ENCODE assay signal across 12 mouse cellular contexts in genomic region chr17:24453372-24453771, GRCm38 (mm10). TPM values are rescaled to one million over a fixed set of nuclear protein-coding genes. Genes with fewer than 3 reads are reported as not detected.
A peak's percentile ranks its signal among the peaks of the same experiment; 100 is the strongest.
DNase-seq lines count a peak whose midpoint lies in the region; ATAC-seq and TF ChIP-seq lines count a peak whose summit lies in the region.
"Had no signal": no experiment of that assay in that cellular context is flagged by ENCODE, and none has a peak within 500 bp of the region (broad histone marks: within the 10 kb centered on the region; RNA-seq: fewer than 3 reads in every experiment).

No protein-coding gene starts in this region.

- H3K27ac ChIP-seq in heart, embryonic 13.5 days (replicated peaks), result no peak overlapping the region
- no peak overlapping the region for H3K27ac ChIP-seq in lung, embryonic 16.5 days (ENCODE audit: low read length)
- H3K27ac ChIP-seq in liver, embryonic 13.5 days, result peak overlapping the region; percentile 98
- H3K27ac ChIP-seq in stomach, embryonic 15.5 days, result no peak overlapping the region
- no peak overlapping the region for H3K27ac ChIP-seq in layer of hippocampus, adult 2 months

- peak overlapping the region; percentile 87; the same call in 1 of the 2 replicates for H3K4me3 ChIP-seq in heart, embryonic 13.5 days
- no peak overlapping the region for H3K4me3 ChIP-seq in lung, embryonic 16.5 days (ENCODE audit: low read length)
- peak overlapping the region; percentile 77 for H3K4me3 ChIP-seq in liver, embryonic 13.5 days (replicated peaks)
- H3K4me3 ChIP-seq in stomach, embryonic 15.5 days (replicated peaks), result no peak overlapping the region
- no peak overlapping the region; the same call in 1 of the 2 replicates for H3K4me3 ChIP-seq in layer of hippocampus, adult 2 months

- peak overlapping the region; percentile 80 for H3K4me2 ChIP-seq in heart, embryonic 13.5 days
- peak overlapping the region; percentile 93; the same call in 1 of the 2 replicates for H3K4me2 ChIP-seq in lung, embryonic 16.5 days (ENCODE audit: low read depth, low read length)
- H3K4me2 ChIP-seq in liver, embryonic 13.5 days, result peak overlapping the region; percentile 79
- peak overlapping the region; percentile 69; the same call in 1 of the 2 replicates for H3K4me2 ChIP-seq in stomach, embryonic 15.5 days

- TF ChIP-seq CTCF in layer of hippocampus, adult 2 months (conservative IDR thresholded peaks at IDR 0.05), result no peak

- no peak for ATAC-seq in heart, embryonic 13.5 days (ENCODE audit: extremely low read depth, insufficient number of reproducible peaks, low FRiP score, low TSS enrichment)
- ATAC-seq in lung, embryonic 16.5 days (ENCODE audit: low read depth), result no peak
- ATAC-seq in liver, embryonic 13.5 days (ENCODE audit: low read depth), result no peak
- no peak for ATAC-seq in stomach, embryonic 15.5 days (ENCODE audit: insufficient read depth, low FRiP score, low read depth)
- ATAC-seq: intestine, postnatal 0 days had no signal

- H3K27me3 ChIP-seq in heart, embryonic 13.5 days (replicated peaks), result no peaks in the 10 kb centered on the region
- H3K27me3 ChIP-seq in lung, embryonic 16.5 days (ENCODE audit: control insufficient read depth, insufficient read depth, low read depth, low read length), result no peaks in the 10 kb centered on the region
- no peaks in the 10 kb centered on the region for H3K27me3 ChIP-seq in liver, embryonic 13.5 days
- H3K27me3 ChIP-seq in stomach, embryonic 15.5 days (replicated peaks), result no peaks in the 10 kb centered on the region

- H3K4me1 ChIP-seq in heart, embryonic 13.5 days, result peaks cover 20% of the 10 kb centered on the region
- peaks cover 11% of the 10 kb centered on the region for H3K4me1 ChIP-seq in lung, embryonic 16.5 days (replicated peaks; ENCODE audit: control insufficient read depth, insufficient read depth, low read length)
- peaks cover 31% of the 10 kb centered on the region for H3K4me1 ChIP-seq in liver, embryonic 13.5 days (replicated peaks)
- H3K4me1 ChIP-seq in stomach, embryonic 15.5 days, result peaks cover 15% of the 10 kb centered on the region

- WGBS in heart, embryonic 13.5 days, result 72% methylated on average over 2 of the region's 2 CpGs
- WGBS in lung, embryonic 16.5 days, result 70% methylated on average over 2 of the region's 2 CpGs
- 61% methylated on average over 2 of the region's 2 CpGs for WGBS in liver, embryonic 13.5 days (ENCODE audit: insufficient replicate concordance)
- WGBS in stomach, embryonic 15.5 days, result 66% methylated on average over 2 of the region's 2 CpGs

- intact Hi-C loops in heart, postnatal 25 days (cut with DNase I), result loop anchor here (5.0 kb wide), 1 partner anchor 36 kb away; no protein-coding TSS in a partner anchor

- no peak for DNase-seq in heart, postnatal 25 days (ENCODE audit: low spot score)
- no peak for DNase-seq in lung, postnatal 14 days
- peak; percentile 47 for DNase-seq in liver, embryonic 13.5 days
- no peak for DNase-seq in layer of hippocampus, adult 2 months (ENCODE audit: low spot score in 2 of 2)
- DNase-seq in thymus, postnatal 0 days (ENCODE audit: low spot score), result no peak
- DNase-seq: cerebellum, postnatal 14 days; left cerebral cortex, postnatal 4 days; right cerebral cortex, postnatal 25 days had no signal

- peaks cover 35% of the 10 kb centered on the region for H3K36me3 ChIP-seq in heart, embryonic 13.5 days
- H3K36me3 ChIP-seq in lung, embryonic 16.5 days (ENCODE audit: control insufficient read depth, insufficient read depth, low read length), result peaks cover 13% of the 10 kb centered on the region
- peaks cover 30% of the 10 kb centered on the region for H3K36me3 ChIP-seq in liver, embryonic 13.5 days
- H3K36me3 ChIP-seq in stomach, embryonic 15.5 days, result peaks cover 25% of the 10 kb centered on the region

- H3K9me3 ChIP-seq in heart, embryonic 13.5 days, result no peaks in the 10 kb centered on the region
- H3K9me3 ChIP-seq in lung, embryonic 16.5 days (ENCODE audit: control insufficient read depth, low read length), result no peaks in the 10 kb centered on the region
- no peaks in the 10 kb centered on the region for H3K9me3 ChIP-seq in liver, embryonic 13.5 days (replicated peaks)
- H3K9me3 ChIP-seq in stomach, embryonic 15.5 days, result no peaks in the 10 kb centered on the region

- no peak overlapping the region for H3K9ac ChIP-seq in heart, embryonic 13.5 days
- no peak overlapping the region for H3K9ac ChIP-seq in lung, embryonic 16.5 days (ENCODE audit: low read length)
- H3K9ac ChIP-seq in liver, embryonic 13.5 days, result peak overlapping the region; percentile 94
- H3K9ac ChIP-seq in stomach, embryonic 15.5 days, result no peak overlapping the region

RNA-seq across cellular contexts. Expression of gene Dnase1l2, which starts 10.5 kb away (rescaled TPM):
- polyA plus RNA-seq in heart, embryonic 13.5 days (2015; fragmentation: Nextera tagmentation; extraction: Ambion mirVana), result 1.5 and 1.7 TPM in 2 replicates
- 1 to 10 TPM in 1 of 2 experiments, under 1 TPM in 1; 0.78 to 1.2 TPM for total RNA-seq in heart, postnatal 25 days (2021)
- polyA plus RNA-seq in lung, embryonic 16.5 days (2015; fragmentation: Nextera tagmentation; extraction: Ambion mirVana), result 1.6 and 2.8 TPM in 2 replicates
- 0.33 and 0.68 TPM in 2 replicates for polyA plus RNA-seq in liver, embryonic 13.5 days (2015; fragmentation: Nextera tagmentation; extraction: Ambion mirVana)
- polyA plus RNA-seq in stomach, embryonic 15.5 days (2015; fragmentation: Nextera tagmentation; extraction: Ambion mirVana), result 2.7 and 4.6 TPM in 2 replicates
- total RNA-seq in layer of hippocampus, adult 2 months (2021), result 10 to 100 TPM in 1 of 2 experiments, 1 to 10 TPM in 1; 5.4 to 10.7 TPM
- polyA plus RNA-seq in thymus, postnatal 0 days (2015; fragmentation: Nextera tagmentation; extraction: Ambion mirVana), result 1.7 and 1.9 TPM in 2 replicates

RNA-seq across cellular contexts. Expression of gene E4f1, which starts 16.7 kb away (rescaled TPM):
- 24.5 and 25.9 TPM in 2 replicates for polyA plus RNA-seq in heart, embryonic 13.5 days (2015; fragmentation: Nextera tagmentation; extraction: Ambion mirVana)
- 10 to 100 TPM; 11.1 to 11.4 TPM for total RNA-seq in heart, postnatal 25 days (2021)
- 28.8 and 30.5 TPM in 2 replicates for polyA plus RNA-seq in lung, embryonic 16.5 days (2015; fragmentation: Nextera tagmentation; extraction: Ambion mirVana)
- 11.7 and 13.0 TPM in 2 replicates for polyA plus RNA-seq in liver, embryonic 13.5 days (2015; fragmentation: Nextera tagmentation; extraction: Ambion mirVana)
- 30.8 and 33.7 TPM in 2 replicates for polyA plus RNA-seq in stomach, embryonic 15.5 days (2015; fragmentation: Nextera tagmentation; extraction: Ambion mirVana)
- total RNA-seq in layer of hippocampus, adult 2 months (2021), result 10 to 100 TPM; 34.0 to 39.4 TPM
- polyA plus RNA-seq in thymus, postnatal 0 days (2015; fragmentation: Nextera tagmentation; extraction: Ambion mirVana), result 12.2 and 24.5 TPM in 2 replicates

RNA-seq across cellular contexts. Expression of gene Pgp, which starts 16.8 kb away (rescaled TPM):
- polyA plus RNA-seq in heart, embryonic 13.5 days (2015; fragmentation: Nextera tagmentation; extraction: Ambion mirVana), result 61.3 and 66.8 TPM in 2 replicates
- total RNA-seq in heart, postnatal 25 days (2021), result 10 to 100 TPM; 42.3 to 43.3 TPM
- 43.9 and 50.6 TPM in 2 replicates for polyA plus RNA-seq in lung, embryonic 16.5 days (2015; fragmentation: Nextera tagmentation; extraction: Ambion mirVana)
- polyA plus RNA-seq in liver, embryonic 13.5 days (2015; fragmentation: Nextera tagmentation; extraction: Ambion mirVana), result 84.0 and 86.7 TPM in 2 replicates
- 64.6 and 65.3 TPM in 2 replicates for polyA plus RNA-seq in stomach, embryonic 15.5 days (2015; fragmentation: Nextera tagmentation; extraction: Ambion mirVana)
- total RNA-seq in layer of hippocampus, adult 2 months (2021), result 10 to 100 TPM; 58.2 to 62.7 TPM
- polyA plus RNA-seq in thymus, postnatal 0 days (2015; fragmentation: Nextera tagmentation; extraction: Ambion mirVana), result 55.7 and 57.4 TPM in 2 replicates

RNA-seq across cellular contexts. Expression of gene Bricd5, which starts 20.3 kb away (rescaled TPM):
- 0.27 TPM in 1 of 2 replicates, not detected in the other for polyA plus RNA-seq in heart, embryonic 13.5 days (2015; fragmentation: Nextera tagmentation; extraction: Ambion mirVana)
- total RNA-seq in heart, postnatal 25 days (2021), result not detected
- polyA plus RNA-seq in lung, embryonic 16.5 days (2015; fragmentation: Nextera tagmentation; extraction: Ambion mirVana), result not detected in 2 replicates
- 0.13 TPM in 1 of 2 replicates, not detected in the other for polyA plus RNA-seq in liver, embryonic 13.5 days (2015; fragmentation: Nextera tagmentation; extraction: Ambion mirVana)
- polyA plus RNA-seq in stomach, embryonic 15.5 days (2015; fragmentation: Nextera tagmentation; extraction: Ambion mirVana), result 0.31 TPM in 1 of 2 replicates, not detected in the other
- 1 to 10 TPM; 2.0 to 2.3 TPM for total RNA-seq in layer of hippocampus, adult 2 months (2021)
- 0.18 TPM in 1 of 2 replicates, not detected in the other for polyA plus RNA-seq in thymus, postnatal 0 days (2015; fragmentation: Nextera tagmentation; extraction: Ambion mirVana)
- polyA plus RNA-seq: intestine, postnatal 0 days had no signal

RNA-seq across cellular contexts. Expression of gene Mlst8, which starts 25.5 kb away (rescaled TPM):
- polyA plus RNA-seq in heart, embryonic 13.5 days (2015; fragmentation: Nextera tagmentation; extraction: Ambion mirVana), result 18.1 TPM in 2 replicates
- 10 to 100 TPM in 1 of 2 experiments, 1 to 10 TPM in 1; 9.4 to 11.3 TPM for total RNA-seq in heart, postnatal 25 days (2021)
- polyA plus RNA-seq in lung, embryonic 16.5 days (2015; fragmentation: Nextera tagmentation; extraction: Ambion mirVana), result 28.1 and 29.8 TPM in 2 replicates
- polyA plus RNA-seq in liver, embryonic 13.5 days (2015; fragmentation: Nextera tagmentation; extraction: Ambion mirVana), result 11.7 and 13.8 TPM in 2 replicates
- 25.0 and 30.5 TPM in 2 replicates for polyA plus RNA-seq in stomach, embryonic 15.5 days (2015; fragmentation: Nextera tagmentation; extraction: Ambion mirVana)
- total RNA-seq in layer of hippocampus, adult 2 months (2021), result 10 to 100 TPM; 36.0 to 44.9 TPM
- 18.6 and 19.2 TPM in 2 replicates for polyA plus RNA-seq in thymus, postnatal 0 days (2015; fragmentation: Nextera tagmentation; extraction: Ambion mirVana)

Comparison
In these comparisons a context has a peak if more than half of its experiments do, and no peak if none do; other contexts are left out.
1. H3K4me3 ChIP-seq: peak in heart, embryonic 13.5 days (single experiment) and liver, embryonic 13.5 days (single experiment); none in lung, embryonic 16.5 days (single experiment), stomach, embryonic 15.5 days (single experiment) and layer of hippocampus, adult 2 months (single experiment).
2. Peak in every context shown above with its lines, with median percentiles within 50 percentile points of each other: H3K4me2 ChIP-seq.